ENCODE assay signal across 9 mouse cellular contexts in genomic region chr1:78218057-78218780, GRCm38 (mm10). TPM values are rescaled to one million over a fixed set of nuclear protein-coding genes. Genes with fewer than 3 reads are reported as not detected.
DNase-seq lines count a peak whose midpoint lies in the region; ATAC-seq lines count a peak whose summit lies in the region.
"Had no signal": no experiment of that assay in that cellular context is flagged by ENCODE, and none has a peak within 500 bp of the region (broad histone marks: within the 10 kb centered on the region; RNA-seq: fewer than 3 reads in every experiment).

No protein-coding gene starts in this region.

- no peak overlapping the region for H3K27ac ChIP-seq in kidney, embryonic 16.5 days (ENCODE audit: low read length)
- no peak overlapping the region for H3K27ac ChIP-seq in embryonic facial prominence, embryonic 11.5 days (replicated peaks; ENCODE audit: low read depth, low read length)
- H3K27ac ChIP-seq in intestine, embryonic 15.5 days = no peak overlapping the region
- no peak overlapping the region for H3K27ac ChIP-seq in neural tube, embryonic 14.5 days (ENCODE audit: low read depth, low read length)

- 3% methylated on average over 19 of the region's 19 CpGs for WGBS in kidney, embryonic 16.5 days
- WGBS in embryonic facial prominence, embryonic 11.5 days = 1% methylated on average over 19 of the region's 19 CpGs
- WGBS in intestine, embryonic 15.5 days = 3% methylated on average over 19 of the region's 19 CpGs
- 3% methylated on average over 19 of the region's 19 CpGs for WGBS in neural tube, embryonic 14.5 days

- peak overlapping the region; percentile 61 for H3K4me3 ChIP-seq in kidney, embryonic 16.5 days (ENCODE audit: low read length)
- peak overlapping the region; percentile 61 for H3K4me3 ChIP-seq in embryonic facial prominence, embryonic 11.5 days (ENCODE audit: low read depth, low read length)
- peak overlapping the region; percentile 50 for H3K4me3 ChIP-seq in intestine, embryonic 15.5 days (replicated peaks)
- peak overlapping the region; percentile 56 for H3K4me3 ChIP-seq in neural tube, embryonic 14.5 days (ENCODE audit: low read depth, low read length)

- H3K27me3 ChIP-seq in kidney, embryonic 16.5 days (ENCODE audit: insufficient read depth, low read length) = peaks cover 83% of the 10 kb centered on the region
- H3K27me3 ChIP-seq in embryonic facial prominence, embryonic 11.5 days (ENCODE audit: control insufficient read depth, insufficient read depth, low read length) = peaks cover 54% of the 10 kb centered on the region
- peaks cover 74% of the 10 kb centered on the region for H3K27me3 ChIP-seq in intestine, embryonic 15.5 days (replicated peaks)
- H3K27me3 ChIP-seq in neural tube, embryonic 14.5 days (ENCODE audit: control insufficient read depth, insufficient read depth, low read length) = peaks cover 38% of the 10 kb centered on the region

- no peaks in the 10 kb centered on the region for H3K9me3 ChIP-seq in kidney, embryonic 16.5 days (ENCODE audit: low read length)
- no peaks in the 10 kb centered on the region for H3K9me3 ChIP-seq in embryonic facial prominence, embryonic 11.5 days (replicated peaks; ENCODE audit: control insufficient read depth, low read length)
- H3K9me3 ChIP-seq in intestine, embryonic 15.5 days = no peaks in the 10 kb centered on the region
- H3K9me3 ChIP-seq in neural tube, embryonic 14.5 days (ENCODE audit: control insufficient read depth, low read length) = no peaks in the 10 kb centered on the region

- H3K9ac ChIP-seq in kidney, embryonic 16.5 days (replicated peaks; ENCODE audit: low read length) = no peak overlapping the region
- H3K9ac ChIP-seq in embryonic facial prominence, embryonic 11.5 days (replicated peaks; ENCODE audit: low read length) = no peak overlapping the region; the same call in 1 of the 2 replicates
- no peak overlapping the region for H3K9ac ChIP-seq in intestine, embryonic 15.5 days
- H3K9ac ChIP-seq in neural tube, embryonic 14.5 days (replicated peaks; ENCODE audit: low read depth, low read length) = no peak overlapping the region

- H3K4me2 ChIP-seq in kidney, embryonic 16.5 days (replicated peaks; ENCODE audit: low read depth, low read length) = peak overlapping the region; percentile 97
- H3K4me2 ChIP-seq in embryonic facial prominence, embryonic 11.5 days (ENCODE audit: low read depth, low read length) = peak overlapping the region; percentile 94
- H3K4me2 ChIP-seq in intestine, embryonic 15.5 days (replicated peaks) = peak overlapping the region; percentile 99
- peak overlapping the region; percentile 93 for H3K4me2 ChIP-seq in neural tube, embryonic 14.5 days (ENCODE audit: low read depth, low read length)

- H3K4me1 ChIP-seq in kidney, embryonic 16.5 days (ENCODE audit: insufficient read depth, low read length) = peaks cover 27% of the 10 kb centered on the region
- H3K4me1 ChIP-seq in embryonic facial prominence, embryonic 11.5 days (ENCODE audit: control insufficient read depth, insufficient read depth, low read length) = peaks cover 5% of the 10 kb centered on the region
- H3K4me1 ChIP-seq in intestine, embryonic 15.5 days (replicated peaks) = peaks cover 17% of the 10 kb centered on the region
- peaks cover 3% of the 10 kb centered on the region; the same call in 1 of the 2 replicates for H3K4me1 ChIP-seq in neural tube, embryonic 14.5 days (ENCODE audit: control insufficient read depth, insufficient read depth, low read length)

- DNase-seq in kidney, adult 8-10 months = no peak
- peak; percentile 53 for DNase-seq in embryonic facial prominence, embryonic 11.5 days (ENCODE audit: low spot score)
- no peak for DNase-seq in urinary bladder, postnatal 36 days (ENCODE audit: low spot score in 2 of 2)
- no peak for DNase-seq in left cerebral cortex, adult 11 months (ENCODE audit: low spot score)
- DNase-seq: kidney, postnatal 10 days had no signal

- ATAC-seq in kidney, embryonic 16.5 days (ENCODE audit: low FRiP score, low TSS enrichment) = no peak
- ATAC-seq in embryonic facial prominence, embryonic 11.5 days (replicated peaks; ENCODE audit: insufficient number of reproducible peaks, low FRiP score, low TSS enrichment, low read depth) = no peak; the same call in 1 of the 2 replicates
- ATAC-seq in intestine, embryonic 15.5 days = peak; percentile 29; the same call in 1 of the 2 replicates
- peak; percentile 30; the same call in 1 of the 2 replicates for ATAC-seq in neural tube, embryonic 14.5 days (ENCODE audit: low read depth)
- no peak for ATAC-seq in inflammation-experienced regulatory T-cells, adult 6 months

- H3K36me3 ChIP-seq in kidney, embryonic 16.5 days (ENCODE audit: insufficient read depth, low read length) = no peaks in the 10 kb centered on the region
- H3K36me3 ChIP-seq in embryonic facial prominence, embryonic 11.5 days (replicated peaks; ENCODE audit: control insufficient read depth, insufficient read depth, low read depth, low read length) = no peaks in the 10 kb centered on the region
- no peaks in the 10 kb centered on the region for H3K36me3 ChIP-seq in intestine, embryonic 15.5 days
- H3K36me3 ChIP-seq in neural tube, embryonic 14.5 days (ENCODE audit: control insufficient read depth, insufficient read depth, low read length) = no peaks in the 10 kb centered on the region

RNA-seq across cellular contexts. Expression of gene Pax3, which starts 21.3 kb away (rescaled TPM):
- 0.05 TPM in 1 of 2 replicates, not detected in the other for polyA plus RNA-seq in kidney, embryonic 16.5 days (2015; fragmentation: Nextera tagmentation; extraction: Ambion mirVana)
- polyA plus RNA-seq in embryonic facial prominence, embryonic 11.5 days (2014; fragmentation: Nextera tagmentation; extraction: Ambion mirVana) = 16.2 and 17.3 TPM in 2 replicates
- 0.04 TPM in 1 of 2 replicates, not detected in the other for polyA plus RNA-seq in intestine, embryonic 15.5 days (2015; fragmentation: Nextera tagmentation; extraction: Ambion mirVana)
- 4.6 and 6.3 TPM in 2 replicates for polyA plus RNA-seq in neural tube, embryonic 14.5 days (2014; fragmentation: Nextera tagmentation; extraction: Ambion mirVana)
- polyA plus RNA-seq in inflammation-experienced regulatory T-cells, adult 6 months (2017; shearing (Covaris generic)) = not detected

Comparison
In these comparisons a context has a peak if more than half of its experiments do, and no peak if none do; other contexts are left out.
1. ATAC-seq: peak in intestine, embryonic 15.5 days (single experiment) and neural tube, embryonic 14.5 days (single experiment); none in kidney, embryonic 16.5 days (single experiment), embryonic facial prominence, embryonic 11.5 days (single experiment) and inflammation-experienced regulatory T-cells, adult 6 months (single experiment).
2. Peak in every context shown above with its lines, with median percentiles within 50 percentile points of each other: H3K4me2 ChIP-seq and H3K4me3 ChIP-seq.